Mouse (Mus musculus) embryonic stem cell, embryonic (primary cell): Measurements from ENCODE around the gene Ccr9.
"Not testable (repeated sequence)": the region's sequence is repeated elsewhere in the genome, so short reads cannot be mapped to it uniquely, and the experiment has no call there.

Experiments used
- CTCF ChIA-PET, 4 experiments: fragments of 300-600 bp in 2 of 4; fragments of 350-600 bp in 2 of 4; sonication (Branson Sonifier 250); formaldehyde crosslinking; loops; one replicate each; lab custom pipeline; 2022; ENCODE audit warnings: inconsistent platforms in 2 of 4; lab: Charles Lee
- POLR2A ChIA-PET, 4 experiments: fragments of 300-600 bp in 2 of 4; fragments of 350-600 bp in 2 of 4; sonication (Branson Sonifier 250); formaldehyde crosslinking; loops; one replicate each; lab custom pipeline; 2022; ENCODE audit warnings: antibody characterized with exemption in 4 of 4, inconsistent platforms in 1 of 4; lab: Charles Lee

Gene Ccr9

DNA sequence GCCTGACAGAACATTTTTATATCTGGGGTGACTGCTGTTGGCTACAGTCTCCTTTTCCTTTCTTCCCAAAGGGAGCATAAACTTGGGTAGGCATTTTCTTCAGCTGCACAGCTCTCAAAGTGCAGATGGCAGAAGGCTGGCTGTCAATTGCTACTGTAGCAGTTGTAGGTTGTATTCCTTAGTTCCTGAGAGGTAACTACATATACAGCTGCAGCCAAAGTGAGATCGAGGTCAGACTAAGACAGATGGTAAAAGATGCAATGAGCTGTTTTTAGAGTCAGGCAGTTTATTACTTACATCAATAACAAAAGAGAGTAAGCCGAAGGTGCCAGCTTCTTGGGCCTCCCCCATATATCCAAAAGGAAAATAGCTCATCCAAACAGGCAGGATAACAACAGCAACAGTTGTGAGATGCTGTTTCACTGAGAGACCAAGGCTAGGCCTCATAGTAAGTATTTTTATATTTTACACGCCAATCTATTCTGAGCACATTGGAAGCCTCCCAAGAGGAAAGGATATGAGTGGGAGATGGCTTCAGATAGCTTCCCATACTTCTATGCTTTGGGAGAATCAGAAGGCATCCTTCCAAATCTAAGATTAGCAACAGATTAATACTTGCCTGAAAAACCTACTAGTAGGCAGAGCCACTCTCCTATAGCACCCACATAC lies 17.5 kb downstream of the Ccr9 start:
- ChIA-PET POLR2A (no interaction called here), CTCF (interaction anchor here in 1 of 4 experiments (0.7 kb wide), 1 partner anchor 8 kb away, joined by 3 read pairs; no protein-coding TSS in a partner anchor)

DNA sequence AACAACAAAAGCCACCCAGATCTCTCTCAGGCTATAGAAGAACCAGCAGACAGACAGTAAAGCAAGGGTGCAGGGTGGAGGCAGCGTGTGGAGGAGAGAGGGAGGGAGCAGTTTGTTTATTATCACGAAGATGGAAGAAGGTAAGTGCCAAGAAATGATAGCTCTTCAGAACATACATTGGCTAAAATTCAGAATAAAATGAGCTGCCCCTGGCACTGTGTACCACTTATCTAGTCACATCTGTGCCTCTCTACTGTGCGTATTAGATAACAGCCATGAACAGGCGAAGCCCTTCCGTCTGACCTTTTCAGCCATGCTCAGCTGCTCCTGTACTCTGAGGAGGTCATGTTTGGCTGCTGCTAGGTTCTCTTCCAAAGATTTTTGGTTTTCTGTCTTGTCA lies 23.6 kb downstream of the Ccr9 start:
- ChIA-PET CTCF (no interaction called here), POLR2A (interaction anchor here in 1 of 4 experiments (0.9 kb wide), 1 partner anchor 15 kb away, joined by 3 read pairs; no protein-coding TSS in a partner anchor)

DNA sequence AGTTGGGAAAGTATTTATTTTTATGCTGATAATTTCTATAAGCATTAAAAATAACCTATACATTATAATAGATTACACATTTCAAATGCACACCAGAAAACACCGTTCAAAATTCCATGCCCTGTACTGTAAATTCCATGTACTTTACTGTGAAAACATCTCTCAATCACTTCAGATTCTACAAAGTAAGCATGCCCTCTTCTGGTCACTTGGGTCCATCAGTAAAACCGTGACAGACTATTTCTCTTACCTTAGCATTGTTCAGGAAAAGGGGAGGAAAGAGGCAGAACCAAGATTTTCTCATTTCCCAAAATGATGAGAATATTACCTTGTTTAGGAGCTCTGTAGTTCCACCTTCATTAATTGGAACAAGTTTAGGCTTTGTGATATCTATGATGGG lies 31.0 kb downstream of the Ccr9 start:
- ChIA-PET CTCF (no interaction called here), POLR2A (interaction anchor here in 1 of 4 experiments (0.5 to 1.5 kb wide), 2 partner anchors 8 to 64 kb away, joined by 3 read pairs; partner anchors contain the start of gene Lztfl1)

- ChIA-PET CTCF (no interaction called here), POLR2A (no interaction called here)
Measured at GRCm38 (mm10) chr9:123713111-123713510, 34.9 kb downstream of the Ccr9 start.

GRCm38 (mm10) chr9:123716301-123716700 lies 38.1 kb downstream of the Ccr9 start:
- CTCF ChIA-PET = interaction anchor here in 1 of 4 experiments (0.6 kb wide), 1 partner anchor 1215 kb away, joined by 3 read pairs; no protein-coding TSS in a partner anchor
- POLR2A ChIA-PET = interaction anchor here in 3 of 4 experiments (0.5 to 1.8 kb wide), 5 partner anchors 14 to 498 kb away, joined by 3 to 6 read pairs (median 4); partner anchors contain the start of genes Ccr9 (in 1 of the 3), Sacm1l (in 1 of the 3) and Slc6a20a (in 1 of the 3)

DNA sequence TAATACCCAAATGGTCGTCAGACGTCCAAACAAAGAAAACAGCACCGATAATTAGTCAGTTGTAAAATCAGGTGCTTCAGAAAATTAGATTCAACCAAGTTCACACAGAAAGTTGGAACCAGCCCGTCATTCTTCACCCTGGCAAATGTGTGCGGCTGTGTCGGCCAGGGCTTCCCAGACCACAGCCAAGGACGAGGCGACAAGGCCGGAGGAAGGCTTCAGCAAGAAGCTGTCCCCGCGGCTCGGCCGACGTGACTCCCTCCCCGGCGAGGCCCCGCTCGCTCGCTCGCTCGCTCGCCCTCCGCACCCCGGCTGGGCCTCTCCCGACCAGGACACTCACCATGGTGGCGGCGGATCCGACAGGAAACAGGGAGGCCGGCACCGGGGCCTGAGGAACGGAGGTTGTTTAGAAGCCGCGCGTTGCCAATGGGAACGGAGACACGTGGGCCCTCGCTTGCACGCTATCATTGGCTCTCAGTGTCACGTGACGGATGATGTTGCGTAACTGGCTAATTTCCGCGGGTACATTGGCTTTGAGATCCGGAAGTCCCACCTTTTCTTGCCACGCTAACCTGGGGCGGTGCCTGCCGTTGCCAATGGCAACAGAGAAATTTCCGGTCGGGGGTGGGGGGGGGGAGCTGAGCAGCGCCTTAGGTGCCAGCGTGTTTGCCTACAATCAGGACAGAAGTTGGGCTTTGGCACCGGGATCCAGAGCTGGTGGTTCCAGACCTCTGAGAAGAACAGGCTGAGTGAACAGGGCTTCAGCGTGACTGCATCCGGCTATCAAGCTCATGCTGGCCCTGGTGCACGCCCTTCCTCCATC lies 39.2 kb downstream of the Ccr9 start, which contains the start of gene Lztfl1:
Gene Lztfl1 (minus strand): TSS at position 512 of the 823 bp plus-strand sequence.
- ChIA-PET CTCF (interaction anchor here in 3 of 4 experiments (0.5 to 0.7 kb wide), 4 partner anchors 139 to 559 kb away, joined by 3 to 8 read pairs (median 4); no protein-coding TSS in a partner anchor), POLR2A (interaction anchor here in 2 of 4 experiments (0.7 to 1.8 kb wide), 7 partner anchors 8 to 564 kb away, joined by 3 to 6 read pairs (median 5); partner anchors contain the start of genes Ccr9 (in 1 of the 2), Fyco1 (in 1 of the 2), Sacm1l (in 1 of the 2) and Slc6a20a (in 1 of the 2))

DNA sequence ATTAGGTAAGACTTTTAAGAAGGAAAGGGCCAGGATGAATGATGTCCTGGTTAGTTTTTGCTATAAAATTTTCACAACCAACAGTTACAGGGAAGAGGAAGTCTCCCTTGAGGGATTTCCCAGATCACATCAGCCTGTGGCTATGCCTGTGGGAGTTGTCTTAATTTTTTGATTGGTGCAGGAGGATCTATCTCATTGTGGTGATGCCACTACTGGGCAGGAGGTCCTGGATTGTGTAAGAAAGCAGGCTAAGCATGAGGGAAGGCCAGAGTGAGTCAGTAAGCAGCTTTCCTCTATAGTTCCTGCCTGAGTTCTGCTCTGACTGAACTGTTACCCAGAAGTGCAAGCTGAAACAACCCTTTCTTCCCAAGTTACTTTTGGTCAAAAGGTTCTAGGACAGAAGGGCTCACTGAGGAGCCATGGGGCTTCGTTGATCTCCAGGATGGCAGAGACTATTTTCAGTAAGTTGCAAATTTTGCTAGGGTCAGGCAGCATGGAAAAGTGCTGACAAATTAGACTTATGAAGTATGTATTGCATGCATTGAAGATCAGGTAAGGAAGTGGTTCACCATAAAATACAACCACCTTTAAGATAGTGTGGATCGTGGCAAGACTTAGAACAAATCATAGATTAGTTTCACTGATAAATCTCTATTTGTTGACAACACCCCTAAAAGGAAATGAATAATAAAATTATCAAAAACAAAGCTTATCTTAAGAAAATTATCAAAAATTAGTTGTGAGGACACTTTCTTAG lies 44.7 kb downstream of the Ccr9 start:
- POLR2A ChIA-PET = no interaction called here
- CTCF ChIA-PET = no interaction called here

GRCm38 (mm10) chr9:123731271-123731670 lies 53.0 kb downstream of the Ccr9 start:
- ChIA-PET CTCF (no interaction called here), POLR2A (interaction anchor here in 3 of 4 experiments (0.8 to 1.5 kb wide), 4 partner anchors 11 to 202 kb away, joined by 3 to 5 read pairs (median 4); partner anchors contain the start of genes Fyco1 (in 1 of the 3) and Sacm1l (in 1 of the 3))

DNA sequence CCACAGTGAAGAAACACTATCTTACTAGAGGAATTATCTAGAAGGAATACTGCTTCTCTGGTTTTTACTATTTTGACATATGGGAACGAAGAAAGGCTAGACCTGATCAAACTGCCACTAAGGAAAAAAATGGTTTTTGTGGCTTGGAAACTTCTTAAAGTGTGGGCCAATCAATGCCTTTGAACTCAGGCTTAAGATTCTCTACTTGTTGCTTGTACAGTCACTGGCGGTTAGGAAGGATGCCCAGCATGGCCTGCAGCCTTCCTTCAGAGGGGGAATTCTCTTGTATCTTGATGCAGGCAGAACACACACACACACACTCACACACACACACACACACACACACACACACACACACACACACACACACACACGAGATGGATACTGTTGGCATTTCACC lies 55.9 kb downstream of the Ccr9 start:
- ChIA-PET POLR2A (no interaction called here), CTCF (no interaction called here)

DNA sequence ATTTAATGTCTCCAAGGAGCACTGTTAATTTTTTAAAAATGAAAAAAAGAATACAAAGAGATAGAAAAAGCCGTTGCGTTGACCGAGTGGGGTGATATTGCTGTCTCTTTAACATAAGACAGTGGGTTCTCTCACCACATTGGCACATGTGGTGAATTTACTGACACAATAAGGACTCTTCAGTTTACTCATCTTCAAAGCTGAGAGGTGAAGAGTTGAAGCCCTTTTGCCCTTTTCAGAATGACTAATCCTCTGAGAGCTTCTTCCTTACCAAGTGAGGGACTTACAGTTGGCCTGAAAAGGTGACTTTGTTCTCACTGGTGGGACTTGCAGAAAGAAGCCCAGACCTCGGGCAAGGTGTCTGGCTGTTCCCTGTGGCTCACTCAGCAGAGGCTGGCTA lies 62.6 kb downstream of the Ccr9 start:
- CTCF ChIA-PET = no interaction called here

DNA sequence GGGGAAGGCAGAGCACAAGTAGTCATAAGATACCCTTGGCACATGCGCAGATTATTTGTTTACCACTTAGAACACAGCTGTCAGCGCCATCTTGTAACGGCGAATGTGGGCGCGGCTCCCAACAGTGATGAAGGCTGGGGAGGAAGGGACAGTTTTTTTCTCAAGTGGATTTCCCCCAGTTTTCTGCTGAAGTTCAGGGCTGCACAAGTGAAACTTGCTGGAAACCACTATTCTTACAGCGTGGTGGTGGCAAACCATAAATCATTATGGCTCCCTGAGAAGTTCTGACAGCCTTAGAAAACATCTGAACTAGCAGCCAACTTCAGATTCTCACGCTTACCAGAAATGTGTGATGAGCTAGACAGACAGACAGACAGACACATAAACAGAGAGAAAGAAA lies 71.4 kb downstream of the Ccr9 start:
- POLR2A ChIA-PET, CTCF ChIA-PET: not testable (repeated sequence)

More for the DNA sequence above, 62.6 kb downstream of the Ccr9 start:
- POLR2A ChIA-PET = no interaction called here

DNA sequence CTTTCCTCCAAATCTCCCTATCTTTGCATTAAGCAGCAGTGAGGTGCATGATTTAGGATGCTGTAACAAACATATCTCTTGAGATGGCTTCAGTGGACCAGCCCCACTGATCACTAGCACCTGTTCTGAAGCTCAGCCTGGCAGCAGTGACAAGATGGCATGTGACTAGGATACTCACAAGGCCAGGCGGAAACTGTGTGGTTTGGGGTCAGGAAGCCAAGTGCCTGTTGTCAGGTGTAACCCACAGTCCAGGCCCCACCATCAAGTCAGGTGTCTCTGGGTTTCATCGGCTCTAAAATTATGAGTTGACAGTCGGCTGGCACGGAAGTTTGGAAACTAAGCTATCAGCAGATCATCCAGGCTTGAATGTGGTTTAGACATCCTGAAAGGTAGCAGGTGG lies 76.1 kb downstream of the Ccr9 start:
- CTCF ChIA-PET = no interaction called here
- POLR2A ChIA-PET = interaction anchor here in 2 of 4 experiments (0.8 to 0.9 kb wide), 2 partner anchors 23 to 97 kb away, joined by 3 read pairs; no protein-coding TSS in a partner anchor

DNA sequence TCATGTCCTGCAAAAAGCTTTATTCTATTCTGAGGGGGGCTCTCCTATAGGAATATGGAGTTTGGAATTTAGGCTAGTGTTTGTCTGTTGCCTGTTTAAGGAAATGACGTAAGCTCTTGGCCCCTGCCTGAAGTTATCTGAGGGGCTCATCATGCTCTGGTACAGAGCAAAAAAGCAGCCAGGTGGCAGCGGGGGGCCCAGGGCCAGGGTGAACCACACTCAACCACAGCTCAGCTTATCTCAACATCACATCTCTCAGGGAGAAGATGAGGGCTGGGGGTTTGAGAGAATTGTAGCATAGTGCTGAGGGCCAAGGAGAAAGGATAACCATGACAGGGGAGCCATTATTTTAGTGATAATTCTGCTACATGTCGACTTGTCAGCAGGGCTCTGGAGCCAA lies 78.5 kb downstream of the Ccr9 start:
- CTCF ChIA-PET = no interaction called here
- POLR2A ChIA-PET = no interaction called here

GRCm38 (mm10) chr9:123757326-123757725 lies 79.1 kb downstream of the Ccr9 start:
- ChIA-PET POLR2A (no interaction called here), CTCF (no interaction called here)

- CTCF ChIA-PET = no interaction called here
- POLR2A ChIA-PET = no interaction called here
Measured at GRCm38 (mm10) chr9:123758156-123758555, 79.9 kb downstream of the Ccr9 start.

- ChIA-PET POLR2A (no interaction called here), CTCF (no interaction called here)
Measured at GRCm38 (mm10) chr9:123758645-123759044, 80.4 kb downstream of the Ccr9 start.

GRCm38 (mm10) chr9:123760806-123761205 lies 82.6 kb downstream of the Ccr9 start:
- ChIA-PET CTCF (interaction anchor here in 1 of 4 experiments (0.6 kb wide), 1 partner anchor 91 kb away, joined by 3 read pairs; no protein-coding TSS in a partner anchor), POLR2A (interaction anchor here in 1 of 4 experiments (1.0 kb wide), 1 partner anchor 232 kb away, joined by 3 read pairs; the partner anchor contains the start of gene Sacm1l)

- ChIA-PET CTCF (no interaction called here), POLR2A (no interaction called here)
Measured at GRCm38 (mm10) chr9:123762886-123763285, 84.6 kb downstream of the Ccr9 start.

GRCm38 (mm10) chr9:123763771-123764170 lies 85.5 kb downstream of the Ccr9 start:
- POLR2A ChIA-PET = no interaction called here

More at GRCm38 (mm10) chr9:123763771-123764170, 85.5 kb downstream of the Ccr9 start:
- CTCF ChIA-PET = no interaction called here
